20 mouse cellular contexts compared by ENCODE assay signal in genomic region chr17:43400483-43400882, GRCm38 (mm10). TPM values are rescaled to one million over a fixed set of nuclear protein-coding genes. Genes with fewer than 3 reads are reported as not detected.
DNase-seq lines count a peak whose midpoint lies in the region; ATAC-seq and TF ChIP-seq lines count a peak whose summit lies in the region.
"Had no signal": no experiment of that assay in that cellular context is flagged by ENCODE, and none has a peak within 500 bp of the region (broad histone marks: within the 10 kb centered on the region; RNA-seq: fewer than 3 reads in every experiment).

No protein-coding gene starts in this region.

- H3K27me3 ChIP-seq in heart, embryonic 12.5 days (replicated peaks): no peaks in the 10 kb centered on the region
- no peaks in the 10 kb centered on the region for H3K27me3 ChIP-seq in lung, postnatal 0 days (replicated peaks; ENCODE audit: insufficient read depth, low read length)
- H3K27me3 ChIP-seq in liver, postnatal 0 days (ENCODE audit: insufficient read depth, low read length): no peaks in the 10 kb centered on the region
- H3K27me3 ChIP-seq: forebrain, embryonic 15.5 days; hindbrain, embryonic 15.5 days; intestine, embryonic 15.5 days; stomach, embryonic 15.5 days had no signal

- no peak overlapping the region for H3K4me2 ChIP-seq in heart, embryonic 12.5 days
- H3K4me2 ChIP-seq in lung, postnatal 0 days (replicated peaks; ENCODE audit: low read depth, low read length): no peak overlapping the region
- H3K4me2 ChIP-seq in liver, postnatal 0 days (ENCODE audit: low read depth, low read length): no peak overlapping the region
- H3K4me2 ChIP-seq: forebrain, embryonic 15.5 days; hindbrain, embryonic 15.5 days; intestine, embryonic 15.5 days; stomach, embryonic 15.5 days had no signal

- no peak overlapping the region for H3K4me3 ChIP-seq in heart, embryonic 12.5 days
- H3K4me3 ChIP-seq in lung, postnatal 0 days (ENCODE audit: low read depth, low read length): no peak overlapping the region
- H3K4me3 ChIP-seq in lung, adult 2 months (replicated peaks; ENCODE audit: extremely low read depth, low read depth, low read length): no peak overlapping the region
- H3K4me3 ChIP-seq in brown adipose tissue, adult 24 weeks (ENCODE audit: insufficient read depth, low read depth, low read length): no peak overlapping the region
- no peak overlapping the region for H3K4me3 ChIP-seq in liver, postnatal 0 days (ENCODE audit: low read depth, low read length)
- H3K4me3 ChIP-seq: forebrain, embryonic 15.5 days; hindbrain, embryonic 15.5 days; intestine, embryonic 15.5 days; layer of hippocampus, adult 2 months; stomach, embryonic 15.5 days had no signal

- no peaks in the 10 kb centered on the region for H3K9me3 ChIP-seq in heart, embryonic 12.5 days (replicated peaks)
- H3K9me3 ChIP-seq in lung, postnatal 0 days (ENCODE audit: low read length): no peaks in the 10 kb centered on the region
- no peaks in the 10 kb centered on the region for H3K9me3 ChIP-seq in liver, postnatal 0 days (ENCODE audit: low read length)
- H3K9me3 ChIP-seq: forebrain, embryonic 15.5 days; hindbrain, embryonic 15.5 days; intestine, embryonic 15.5 days; stomach, embryonic 15.5 days had no signal

- H3K36me3 ChIP-seq in heart, embryonic 12.5 days: no peaks in the 10 kb centered on the region
- no peaks in the 10 kb centered on the region for H3K36me3 ChIP-seq in lung, postnatal 0 days (ENCODE audit: insufficient read depth, low read length)
- H3K36me3 ChIP-seq in liver, postnatal 0 days (replicated peaks; ENCODE audit: insufficient read depth, low read length): no peaks in the 10 kb centered on the region
- H3K36me3 ChIP-seq: forebrain, embryonic 15.5 days; hindbrain, embryonic 15.5 days; intestine, embryonic 15.5 days; stomach, embryonic 15.5 days had no signal

- no peak for TF ChIP-seq CTCF in lung, postnatal 0 days (IDR thresholded peaks at IDR 0.05)
- TF ChIP-seq CTCF in lung, adult 2 months (IDR thresholded peaks at IDR 0.05; ENCODE audit: insufficient read depth, low read length): no peak
- no peak for TF ChIP-seq CTCF in liver, postnatal 0 days (IDR thresholded peaks at IDR 0.05; ENCODE audit: low read depth)

- peak; percentile 25; the same call in 1 of the 2 replicates for TF ChIP-seq EP300 in lung, postnatal 0 days (IDR thresholded peaks at IDR 0.05)
- TF ChIP-seq EP300 in liver, postnatal 0 days (IDR thresholded peaks at IDR 0.05; ENCODE audit: low read depth): no peak

- 0 out of 2 replicates have a peak overlapping the region, but pooled peaks have one; percentile 2 for H3K27ac ChIP-seq in heart, embryonic 12.5 days (ENCODE audit: poor library complexity, severe bottlenecking)
- peak overlapping the region; percentile 15; the same call in 1 of the 2 replicates for H3K27ac ChIP-seq in lung, postnatal 0 days (ENCODE audit: low read length)
- H3K27ac ChIP-seq in brown adipose tissue, adult 24 weeks (replicated peaks; ENCODE audit: low read depth, low read length): peak overlapping the region; percentile 84
- H3K27ac ChIP-seq in liver, postnatal 0 days (ENCODE audit: low read depth): no peak overlapping the region
- H3K27ac ChIP-seq: forebrain, embryonic 15.5 days; hindbrain, embryonic 15.5 days; intestine, embryonic 15.5 days; layer of hippocampus, adult 2 months; macrophage; stomach, embryonic 15.5 days had no signal

- ATAC-seq in heart, embryonic 12.5 days (ENCODE audit: insufficient number of reproducible peaks, low FRiP score): no peak
- peak; percentile 8; the same call in 1 of the 2 replicates for ATAC-seq in lung, postnatal 0 days
- no peak for ATAC-seq in liver, postnatal 0 days
- ATAC-seq: activated CD4-positive, CD25-positive, alpha-beta regulatory T cell, adult 4 months; forebrain, embryonic 15.5 days; intestine, embryonic 15.5 days had no signal

- DNase-seq in heart, adult 9 months (ENCODE audit: low spot score in 2 of 2): no peak
- peak; percentile 32 for DNase-seq in lung, postnatal 0 days (ENCODE audit: low spot score)
- DNase-seq in lung, adult 2 months: no peak
- peak; percentile 56 for DNase-seq in retina, postnatal 1 day
- no peak for DNase-seq in liver, postnatal 0 days
- DNase-seq: adrenal gland, postnatal 14 days; cerebellum, adult 9-10 months; gastrocnemius, postnatal 25 days; kidney, adult 9 months; kidney, postnatal 25 days; thymus, postnatal 25 days had no signal

- H3K9ac ChIP-seq in heart, embryonic 12.5 days: no peak overlapping the region
- H3K9ac ChIP-seq in lung, postnatal 0 days (replicated peaks; ENCODE audit: low read depth): no peak overlapping the region
- H3K9ac ChIP-seq in liver, postnatal 0 days (replicated peaks): no peak overlapping the region
- H3K9ac ChIP-seq: forebrain, embryonic 15.5 days; hindbrain, embryonic 15.5 days; intestine, embryonic 15.5 days; stomach, embryonic 15.5 days had no signal

- peaks cover 34% of the 10 kb centered on the region for H3K4me1 ChIP-seq in heart, embryonic 12.5 days (replicated peaks)
- H3K4me1 ChIP-seq in lung, postnatal 0 days (ENCODE audit: insufficient read depth, low read depth, low read length): peaks cover 7% of the 10 kb centered on the region; the same call in 1 of the 2 replicates
- H3K4me1 ChIP-seq in lung, adult 2 months (ENCODE audit: control insufficient read depth, insufficient read depth, low read length): peaks cover 29% of the 10 kb centered on the region
- H3K4me1 ChIP-seq in brown adipose tissue, adult 24 weeks (ENCODE audit: control insufficient read depth, insufficient read depth, insufficient read length, low read length): peaks cover 39% of the 10 kb centered on the region
- peaks cover 6% of the 10 kb centered on the region; the same call in 1 of the 2 replicates for H3K4me1 ChIP-seq in liver, postnatal 0 days (ENCODE audit: insufficient read depth)
- H3K4me1 ChIP-seq: forebrain, embryonic 15.5 days; hindbrain, embryonic 15.5 days; intestine, embryonic 15.5 days; stomach, embryonic 15.5 days had no signal

- TF ChIP-seq POLR2A in lung, adult 2 months (IDR thresholded peaks at IDR 0.05; ENCODE audit: borderline replicate concordance, extremely low read depth, low read depth, low read length): no peak

- WGBS in heart, embryonic 12.5 days: 30% methylated on average over 10 of the region's 10 CpGs
- 60% methylated on average over 10 of the region's 10 CpGs for WGBS in lung, postnatal 0 days
- 39% methylated on average over 10 of the region's 10 CpGs for WGBS in lung, adult 2 months
- 74% methylated on average over 10 of the region's 10 CpGs for WGBS in liver, postnatal 0 days (ENCODE audit: insufficient replicate concordance)

RNA-seq across cellular contexts. Expression of gene Adgrf5, which starts 40.2 kb away (rescaled TPM):
- 21.1 and 23.9 TPM in 2 replicates for polyA plus RNA-seq in heart, embryonic 12.5 days (2016; fragmentation: Nextera tagmentation; extraction: Ambion mirVana)
- 51.1 and 68.6 TPM in 2 replicates for polyA plus RNA-seq in lung, postnatal 0 days (2015; fragmentation: Nextera tagmentation; extraction: Ambion mirVana)
- polyA plus RNA-seq in lung, adult 2 months (2012; rRNA removed): 242 and 327 TPM in 2 replicates
- 51.4 and 76.4 TPM in 2 replicates for polyA plus RNA-seq in brown adipose tissue, adult 24 weeks (2012; ENCODE audit: insufficient read depth, insufficient read length, missing spikeins)
- polyA plus RNA-seq in liver, postnatal 0 days (2015; fragmentation: Nextera tagmentation; extraction: Ambion mirVana): 2.5 and 3.5 TPM in 2 replicates

Comparison
In these comparisons a context has a peak if more than half of its experiments do, and no peak if none do; other contexts are left out.
1. DNase-seq: peak in lung, postnatal 0 days (single experiment) and retina, postnatal 1 day (single experiment); none in heart, adult 9 months (0 of 2), lung, adult 2 months (single experiment) and liver, postnatal 0 days (single experiment).